Mouse (Mus musculus): ENCODE measurements at regions not wholly inside any gene's neighbourhood (a gene's known extent, or its start where the extent isn't known, plus 50 kb on each side); places are given as distances from the start of the nearest gene placed in this dataset.
A peak's percentile ranks its signal among the peaks of the same experiment; 100 is the strongest.
"Not testable (repeated sequence)": the region's sequence is repeated elsewhere in the genome, so short reads cannot be mapped to it uniquely, and the experiment has no call there.

DNA sequence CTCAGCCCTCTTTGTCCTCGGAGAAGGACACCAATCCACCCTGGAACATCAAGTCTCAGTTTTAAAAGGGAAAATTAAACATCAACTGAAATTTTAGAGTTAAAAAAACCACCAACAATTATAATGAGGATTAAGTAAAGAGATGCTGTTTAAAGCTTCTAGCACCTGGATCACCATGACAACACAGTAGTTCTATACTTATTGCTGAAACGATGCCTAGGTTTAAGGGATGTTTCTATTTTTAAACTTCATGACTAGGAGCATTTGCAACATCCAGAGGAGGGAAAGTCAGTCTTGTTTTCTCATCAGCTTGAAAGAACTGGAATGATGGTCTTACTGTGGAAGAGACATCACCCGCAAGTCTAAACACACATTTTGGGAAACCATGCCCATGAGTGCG lies 484.5 kb upstream of the Fam241a start:
- Histone ChIP-seq H3K4me2 (ENCODE audit: low read depth, low read length) (no peak overlapping the region), H3K27me3 (replicated peaks; ENCODE audit: control insufficient read depth, insufficient read depth, low read length) (no peaks in the 10 kb centered on the region), H3K27ac (replicated peaks; ENCODE audit: low read depth, low read length) (no peak overlapping the region), H3K9ac (ENCODE audit: low read depth, low read length) (no peak overlapping the region), H3K36me3 (ENCODE audit: control insufficient read depth, insufficient read depth, low read length) (no peaks in the 10 kb centered on the region), H3K4me1 (ENCODE audit: control insufficient read depth, insufficient read depth, low read length) (no peaks in the 10 kb centered on the region), H3K9me3 (ENCODE audit: control insufficient read depth, low read length) (no peaks in the 10 kb centered on the region), H3K4me3 (ENCODE audit: low read depth, low read length) (no peak overlapping the region)
- DNase-seq (ENCODE audit: low spot score) (no peak), ATAC-seq (ENCODE audit: low read depth) (no peak)
- WGBS, result 81% methylated on average over 4 of the region's 4 CpGs

DNA sequence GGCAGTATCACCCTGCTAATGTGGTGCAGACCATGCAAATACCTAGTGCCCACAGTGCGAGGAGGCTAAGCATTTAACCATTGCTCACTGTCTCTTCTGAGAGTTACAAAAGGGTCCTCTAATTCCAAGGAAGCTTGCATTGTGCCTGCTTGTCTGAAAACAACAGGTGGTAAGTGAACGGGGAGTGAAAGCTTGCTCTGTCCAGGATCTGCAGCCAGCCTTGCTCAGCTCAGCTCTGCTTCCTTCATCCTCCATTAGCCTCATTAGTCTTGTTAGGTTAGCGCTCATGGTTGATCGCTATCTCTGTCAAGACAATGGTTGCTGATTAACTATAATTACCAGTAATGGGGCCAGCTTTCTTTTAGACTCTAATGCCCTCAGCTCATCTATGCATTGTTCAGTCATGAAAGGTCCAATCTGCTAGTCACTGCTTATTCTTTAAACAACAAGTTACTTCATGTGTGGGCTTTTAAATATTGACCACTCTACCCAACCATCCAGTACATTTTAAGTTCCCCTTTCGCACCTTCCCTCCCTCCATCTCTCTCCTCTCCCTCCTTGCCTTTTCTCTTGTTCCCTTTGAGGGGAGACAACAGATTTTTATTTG lies 473.5 kb upstream of the Fam241a start:
- H3K27ac ChIP-seq (replicated peaks; ENCODE audit: low read depth, low read length), result no peak overlapping the region
- H3K4me2 ChIP-seq (ENCODE audit: low read depth, low read length), result no peak overlapping the region
- no peaks in the 10 kb centered on the region for H3K27me3 ChIP-seq (replicated peaks; ENCODE audit: control insufficient read depth, insufficient read depth, low read length)
- 23% methylated on average over 5 of the region's 5 CpGs for WGBS
- no peaks in the 10 kb centered on the region for H3K36me3 ChIP-seq (ENCODE audit: control insufficient read depth, insufficient read depth, low read length)
- no peaks in the 10 kb centered on the region for H3K9me3 ChIP-seq (ENCODE audit: control insufficient read depth, low read length)
- no peak overlapping the region for H3K4me3 ChIP-seq (ENCODE audit: low read depth, low read length)
- H3K9ac ChIP-seq (ENCODE audit: low read depth, low read length), result no peak overlapping the region
- peak; percentile 93; the same call in 1 of the 2 replicates for ATAC-seq (ENCODE audit: low read depth)
- H3K4me1 ChIP-seq (ENCODE audit: control insufficient read depth, insufficient read depth, low read length), result no peaks in the 10 kb centered on the region
- peak; percentile 66 for DNase-seq (ENCODE audit: low spot score)

DNA sequence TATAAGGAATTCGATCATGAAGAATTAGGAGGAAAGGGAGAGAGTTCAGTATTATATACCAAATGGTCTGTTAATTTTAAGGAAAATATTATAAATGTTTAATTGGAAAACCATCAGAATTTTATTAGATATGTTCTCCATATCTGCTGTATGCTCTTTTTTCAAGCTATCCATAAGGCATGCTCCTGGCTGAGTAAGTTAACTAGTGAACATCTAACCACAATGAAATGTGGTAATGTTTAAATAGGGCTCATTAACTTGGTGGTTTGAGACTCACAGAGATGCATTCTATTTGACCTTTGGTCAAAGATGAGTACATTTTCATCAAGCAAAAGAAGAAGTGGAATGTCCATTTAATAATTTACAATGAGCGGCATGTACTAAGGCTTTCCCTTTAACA lies 466.2 kb upstream of the Fam241a start:
- no peak overlapping the region for H3K4me2 ChIP-seq (ENCODE audit: low read depth, low read length)
- 88% methylated on average over 2 of the region's 2 CpGs for WGBS
- H3K27me3 ChIP-seq (replicated peaks; ENCODE audit: control insufficient read depth, insufficient read depth, low read length), result no peaks in the 10 kb centered on the region
- no peak overlapping the region for H3K27ac ChIP-seq (replicated peaks; ENCODE audit: low read depth, low read length)
- no peaks in the 10 kb centered on the region for H3K9me3 ChIP-seq (ENCODE audit: control insufficient read depth, low read length)
- no peak overlapping the region for H3K9ac ChIP-seq (ENCODE audit: low read depth, low read length)
- no peaks in the 10 kb centered on the region for H3K36me3 ChIP-seq (ENCODE audit: control insufficient read depth, insufficient read depth, low read length)
- H3K4me3 ChIP-seq (ENCODE audit: low read depth, low read length), result no peak overlapping the region
- DNase-seq (ENCODE audit: low spot score) (no peak), ATAC-seq (ENCODE audit: low read depth) (no peak)
- H3K4me1 ChIP-seq (ENCODE audit: control insufficient read depth, insufficient read depth, low read length), result no peaks in the 10 kb centered on the region

DNA sequence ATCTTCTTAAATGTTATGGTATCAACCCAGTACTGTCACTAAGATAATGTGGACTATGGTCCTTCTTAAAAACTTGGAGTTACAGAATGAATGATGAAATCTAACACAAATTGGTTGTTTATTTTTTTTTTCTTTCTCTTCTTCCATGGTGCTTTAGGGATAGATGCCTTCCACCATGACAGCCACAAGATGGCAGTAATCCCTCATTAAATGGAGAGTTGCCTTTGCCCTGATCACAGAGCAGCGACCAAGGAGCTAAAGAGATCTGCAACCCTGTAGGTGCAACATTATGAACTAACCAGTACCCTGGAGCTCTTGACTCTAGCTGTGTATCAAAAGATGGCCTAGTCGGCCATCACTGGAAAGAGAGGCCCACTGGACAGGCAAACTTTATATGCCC lies 453.0 kb upstream of the Fam241a start:
- not testable (repeated sequence) for H3K4me1 ChIP-seq (ENCODE audit: control insufficient read depth, insufficient read depth, low read length); H3K4me3 ChIP-seq (ENCODE audit: low read depth, low read length); H3K9me3 ChIP-seq (ENCODE audit: control insufficient read depth, low read length); H3K9ac ChIP-seq (ENCODE audit: low read depth, low read length); H3K36me3 ChIP-seq (ENCODE audit: control insufficient read depth, insufficient read depth, low read length); H3K4me2 ChIP-seq (ENCODE audit: low read depth, low read length); H3K27ac ChIP-seq (replicated peaks; ENCODE audit: low read depth, low read length); H3K27me3 ChIP-seq (replicated peaks; ENCODE audit: control insufficient read depth, insufficient read depth, low read length)
- peak; percentile 72 for ATAC-seq (ENCODE audit: low read depth)
- 8% methylated on average over 2 of the region's 2 CpGs for WGBS
- peak; percentile 87 for DNase-seq (ENCODE audit: low spot score)

DNA sequence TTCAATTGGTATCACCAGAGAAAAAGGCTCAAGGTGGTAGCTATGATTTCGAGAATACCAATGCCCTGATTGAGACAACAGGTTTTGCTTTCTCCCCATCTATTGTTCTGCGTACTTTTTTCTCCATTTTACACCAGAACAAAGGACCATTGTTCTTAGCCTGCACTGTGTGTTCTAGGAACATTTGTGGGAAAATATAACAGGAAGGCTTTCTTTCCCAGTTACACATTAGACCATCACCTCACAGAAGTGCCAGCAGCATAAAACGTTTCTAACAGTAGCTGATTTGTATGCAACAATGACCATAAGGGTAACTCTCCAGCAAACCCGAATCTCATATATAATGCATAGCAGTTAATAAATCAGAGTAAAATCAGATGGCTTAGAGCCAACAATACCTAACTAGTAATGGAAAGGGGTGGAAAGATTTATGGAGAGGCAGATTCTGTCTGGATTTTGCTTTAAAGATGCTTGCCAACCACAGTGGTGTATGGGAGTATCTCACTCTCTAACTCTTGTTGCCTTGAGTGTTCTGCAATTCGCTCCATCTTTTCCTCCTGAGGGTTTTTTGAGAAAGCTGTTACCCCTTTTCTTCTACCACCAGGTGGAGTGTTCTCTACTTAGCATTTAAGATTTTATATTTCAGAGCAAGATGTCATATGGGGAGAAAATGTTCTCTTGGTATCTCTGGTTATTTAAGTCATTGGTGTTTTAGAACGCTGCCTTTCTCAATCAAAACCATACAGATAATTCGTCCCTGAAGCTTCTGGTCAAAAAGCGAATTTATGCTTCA lies 451.9 kb upstream of the Fam241a start:
- peak; percentile 31 for DNase-seq (ENCODE audit: low spot score)
- H3K9me3 ChIP-seq (ENCODE audit: control insufficient read depth, low read length), result no peaks in the 10 kb centered on the region
- WGBS, result 53% methylated on average over 8 of the region's 8 CpGs

DNA sequence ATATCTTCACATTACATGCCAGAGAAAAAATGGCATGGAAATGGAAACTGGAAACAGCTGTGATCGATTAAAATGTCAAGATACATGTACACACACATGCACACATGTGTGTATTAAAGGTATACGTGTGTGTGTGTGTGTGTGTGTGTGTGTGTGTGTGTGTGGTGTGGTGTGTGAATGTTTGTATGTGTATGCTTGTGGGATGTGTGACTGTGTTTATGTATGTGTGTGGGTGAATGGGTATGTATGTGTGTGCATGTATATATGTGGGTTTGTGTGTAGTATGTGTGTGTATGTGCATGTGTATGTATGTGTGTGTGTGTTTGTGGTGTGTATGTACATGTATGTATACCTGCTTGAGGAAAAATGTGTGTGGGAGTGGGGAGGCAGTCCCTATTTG lies 441.4 kb upstream of the Fam241a start:
- no peaks in the 10 kb centered on the region; the same call in 1 of the 2 replicates for H3K27me3 ChIP-seq (replicated peaks; ENCODE audit: control insufficient read depth, insufficient read depth, low read length)
- H3K9me3 ChIP-seq (ENCODE audit: control insufficient read depth, low read length), result no peaks in the 10 kb centered on the region
- H3K9ac ChIP-seq (ENCODE audit: low read depth, low read length), result no peak overlapping the region
- no peak overlapping the region for H3K4me2 ChIP-seq (ENCODE audit: low read depth, low read length)
- 68% methylated on average over 2 of the region's 2 CpGs for WGBS
- H3K4me1 ChIP-seq (ENCODE audit: control insufficient read depth, insufficient read depth, low read length), result no peaks in the 10 kb centered on the region
- H3K27ac ChIP-seq (replicated peaks; ENCODE audit: low read depth, low read length), result no peak overlapping the region
- no peak for ATAC-seq (ENCODE audit: low read depth)
- no peaks in the 10 kb centered on the region for H3K36me3 ChIP-seq (ENCODE audit: control insufficient read depth, insufficient read depth, low read length)
- H3K4me3 ChIP-seq (ENCODE audit: low read depth, low read length), result no peak overlapping the region
- no peak for DNase-seq (ENCODE audit: low spot score)

More for the DNA sequence above, 451.9 kb upstream of the Fam241a start:
- no peaks in the 10 kb centered on the region for H3K4me1 ChIP-seq (ENCODE audit: control insufficient read depth, insufficient read depth, low read length)
- no peak overlapping the region for H3K9ac ChIP-seq (ENCODE audit: low read depth, low read length)
- H3K27ac ChIP-seq (replicated peaks; ENCODE audit: low read depth, low read length), result no peak overlapping the region
- 0 out of 2 replicates have a peak, but pooled peaks cover 3% of the 10 kb centered on the region for H3K27me3 ChIP-seq (replicated peaks; ENCODE audit: control insufficient read depth, insufficient read depth, low read length)
- H3K4me2 ChIP-seq (ENCODE audit: low read depth, low read length), result no peak overlapping the region
- H3K36me3 ChIP-seq (ENCODE audit: control insufficient read depth, insufficient read depth, low read length), result no peaks in the 10 kb centered on the region
- H3K4me3 ChIP-seq (ENCODE audit: low read depth, low read length), result no peak overlapping the region
- no peak for ATAC-seq (ENCODE audit: low read depth)

DNA sequence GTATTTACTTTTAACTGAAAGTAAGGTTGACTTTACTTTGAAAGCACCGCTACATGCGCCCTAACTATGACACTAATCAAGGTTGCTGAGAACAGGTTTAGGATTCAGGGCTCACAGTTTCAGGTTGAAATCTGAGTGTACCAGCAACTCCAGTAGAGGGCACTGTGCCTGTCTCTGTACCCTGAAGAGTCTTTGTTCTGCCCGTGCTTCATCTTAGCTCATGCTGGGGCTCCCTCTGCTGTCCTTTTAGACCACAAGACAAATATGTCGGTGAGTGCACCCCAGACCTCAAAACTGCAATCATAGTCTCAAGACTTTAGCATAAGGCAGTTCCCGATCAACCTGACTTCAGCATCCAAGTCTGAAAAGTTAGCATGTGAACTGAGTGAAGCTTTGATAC lies 440.9 kb upstream of the Fam241a start:
- Histone ChIP-seq H3K9me3 (ENCODE audit: control insufficient read depth, low read length) (no peaks in the 10 kb centered on the region), H3K27me3 (replicated peaks; ENCODE audit: control insufficient read depth, insufficient read depth, low read length) (no peaks in the 10 kb centered on the region; the same call in 1 of the 2 replicates), H3K27ac (replicated peaks; ENCODE audit: low read depth, low read length) (no peak overlapping the region), H3K36me3 (ENCODE audit: control insufficient read depth, insufficient read depth, low read length) (no peaks in the 10 kb centered on the region), H3K4me1 (ENCODE audit: control insufficient read depth, insufficient read depth, low read length) (no peaks in the 10 kb centered on the region), H3K4me3 (ENCODE audit: low read depth, low read length) (no peak overlapping the region), H3K9ac (ENCODE audit: low read depth, low read length) (no peak overlapping the region), H3K4me2 (ENCODE audit: low read depth, low read length) (no peak overlapping the region)
- WGBS, result 20% methylated on average over 5 of the region's 5 CpGs
- DNase-seq (ENCODE audit: low spot score) (peak; percentile 96), ATAC-seq (ENCODE audit: low read depth) (peak; percentile 90)

DNA sequence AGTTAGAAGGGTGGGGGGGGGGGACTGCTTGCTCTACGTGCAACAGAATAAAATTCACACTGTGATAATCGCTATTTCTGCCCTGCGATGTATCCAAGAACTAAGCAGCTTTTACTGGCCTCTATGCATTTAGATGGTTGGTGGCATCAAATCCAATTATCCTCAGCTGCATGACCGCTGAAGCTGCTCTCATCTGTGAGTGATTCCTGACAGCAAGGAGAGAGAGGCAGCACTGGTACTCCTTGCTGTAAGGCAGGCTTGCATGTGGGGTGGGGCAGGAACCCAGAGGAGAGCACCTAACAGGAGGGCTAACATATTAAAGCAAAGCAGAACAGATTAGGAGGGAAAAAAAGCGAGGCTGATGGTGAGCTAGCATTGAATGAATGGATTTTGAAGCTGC lies 431.6 kb upstream of the Fam241a start:
- H3K4me1 ChIP-seq (ENCODE audit: control insufficient read depth, insufficient read depth, low read length), result no peaks in the 10 kb centered on the region
- no peaks in the 10 kb centered on the region for H3K36me3 ChIP-seq (ENCODE audit: control insufficient read depth, insufficient read depth, low read length)
- WGBS, result 52% methylated on average over 5 of the region's 5 CpGs
- no peaks in the 10 kb centered on the region for H3K9me3 ChIP-seq (ENCODE audit: control insufficient read depth, low read length)
- H3K9ac ChIP-seq (ENCODE audit: low read depth, low read length), result no peak overlapping the region
- DNase-seq (ENCODE audit: low spot score), result no peak
- H3K4me3 ChIP-seq (ENCODE audit: low read depth, low read length), result no peak overlapping the region
- H3K4me2 ChIP-seq (ENCODE audit: low read depth, low read length), result no peak overlapping the region
- no peak for ATAC-seq (ENCODE audit: low read depth)
- H3K27ac ChIP-seq (replicated peaks; ENCODE audit: low read depth, low read length), result no peak overlapping the region
- no peaks in the 10 kb centered on the region for H3K27me3 ChIP-seq (replicated peaks; ENCODE audit: control insufficient read depth, insufficient read depth, low read length)

DNA sequence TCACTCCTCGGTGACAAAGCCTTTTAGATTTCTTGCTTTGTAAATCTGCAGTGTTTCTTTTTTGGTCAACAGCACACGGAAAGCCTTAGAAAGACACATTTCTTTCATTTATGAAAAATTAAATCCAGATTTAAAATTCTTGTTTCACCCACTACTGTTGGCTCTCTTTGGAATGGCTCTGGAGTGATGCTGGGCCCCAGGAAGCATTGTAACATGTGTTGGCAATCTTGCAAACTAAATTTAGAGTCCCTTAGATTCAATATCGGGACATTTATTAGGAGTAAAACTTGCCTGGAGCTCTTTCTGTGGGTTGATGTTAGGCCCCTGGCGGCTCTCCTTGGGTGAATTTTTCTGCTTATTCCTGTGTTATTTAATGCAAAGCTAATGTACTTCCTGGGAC lies 405.2 kb upstream of the Fam241a start:
- no peak for ATAC-seq (ENCODE audit: low read depth)
- WGBS, result 40% methylated on average over 4 of the region's 4 CpGs
- Histone ChIP-seq H3K9me3 (ENCODE audit: control insufficient read depth, low read length) (no peaks in the 10 kb centered on the region), H3K27me3 (replicated peaks; ENCODE audit: control insufficient read depth, insufficient read depth, low read length) (no peaks in the 10 kb centered on the region), H3K27ac (replicated peaks; ENCODE audit: low read depth, low read length) (peak overlapping the region; percentile 18; the same call in 1 of the 2 replicates), H3K36me3 (ENCODE audit: control insufficient read depth, insufficient read depth, low read length) (no peaks in the 10 kb centered on the region), H3K4me1 (ENCODE audit: control insufficient read depth, insufficient read depth, low read length) (peaks cover 4% of the 10 kb centered on the region; the same call in 1 of the 2 replicates), H3K4me3 (ENCODE audit: low read depth, low read length) (no peak overlapping the region), H3K9ac (ENCODE audit: low read depth, low read length) (no peak overlapping the region), H3K4me2 (ENCODE audit: low read depth, low read length) (no peak overlapping the region)
- DNase-seq (ENCODE audit: low spot score), result peak; percentile 53
